Mouse (Mus musculus): ENCODE results near the gene Vars2. TPM values are rescaled to one million over a fixed set of nuclear protein-coding genes. Genes with fewer than 3 reads are reported as not detected.
A peak's percentile ranks its signal among the peaks of the same experiment; 100 is the strongest.

The Vars2 gene
- 10 to 100 TPM; 30.8 to 40.0 TPM for total RNA-seq (2021)
- long read RNA-seq, experiment 1, partial matches to known transcripts: 8 of 11 reads
- long read RNA-seq, experiment 1, other reads (novel, unspliced or antisense): 1 of 11 reads
- long read RNA-seq, experiment 2, full-length matches to known transcripts: 9 of 11 reads
- long read RNA-seq, experiment 2, partial matches to known transcripts: 2 of 11 reads
- long read RNA-seq, experiment 2, other reads (novel, unspliced or antisense): 0 of 11 reads

- DNase-seq: peak; percentile 96 to 97
These were observed at the start of gene Vars2 for GRCm38 (mm10) chr17:35667334-35668065. TSS of gene Vars2 (minus strand) at chr17:35667592.

DNA sequence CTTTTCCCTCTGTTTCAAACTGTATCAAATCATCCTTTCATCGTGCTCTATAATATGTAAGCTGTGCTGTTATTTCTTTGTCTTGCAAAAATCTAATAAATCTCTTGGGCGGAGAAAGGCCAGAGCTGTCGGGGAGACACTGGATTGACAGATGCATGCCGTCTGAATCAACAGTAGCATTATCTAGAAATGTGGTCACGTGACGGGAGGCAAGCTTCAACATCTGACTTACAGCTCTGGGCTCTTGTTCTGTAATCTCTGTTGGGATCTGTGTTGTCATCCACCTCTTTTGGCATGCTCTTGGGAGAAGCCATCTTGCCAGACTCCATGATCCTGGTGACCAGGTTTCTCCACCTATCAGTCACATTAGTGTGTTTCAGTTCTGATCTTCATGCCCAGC, 49.7 kb upstream of the Vars2 start:
- DNase-seq: no peak

DNA sequence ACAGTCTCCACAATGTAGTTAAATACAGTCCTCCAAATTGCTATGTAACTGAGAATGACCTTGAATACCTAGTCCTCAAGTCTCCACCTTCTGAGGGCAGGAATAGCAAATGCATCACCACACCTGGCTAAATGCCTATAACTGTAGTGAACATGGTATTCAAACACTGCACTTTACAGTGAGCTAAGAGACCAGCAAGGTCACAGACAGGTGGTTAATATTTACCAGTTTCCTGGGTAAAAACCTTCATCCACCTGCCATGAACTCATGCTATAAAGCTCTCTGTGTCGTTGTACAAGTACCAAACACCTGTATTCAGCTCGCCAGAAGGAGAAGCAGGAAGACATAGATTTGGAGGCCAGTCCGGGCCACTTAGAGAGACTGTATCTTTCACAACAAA, 48.7 kb upstream of the Vars2 start:
- no peak for DNase-seq

GRCm38 (mm10) chr17:35710705-35711347, 43.4 kb upstream of the Vars2 start:
- DNase-seq: peak; percentile 58 to 67

DNA sequence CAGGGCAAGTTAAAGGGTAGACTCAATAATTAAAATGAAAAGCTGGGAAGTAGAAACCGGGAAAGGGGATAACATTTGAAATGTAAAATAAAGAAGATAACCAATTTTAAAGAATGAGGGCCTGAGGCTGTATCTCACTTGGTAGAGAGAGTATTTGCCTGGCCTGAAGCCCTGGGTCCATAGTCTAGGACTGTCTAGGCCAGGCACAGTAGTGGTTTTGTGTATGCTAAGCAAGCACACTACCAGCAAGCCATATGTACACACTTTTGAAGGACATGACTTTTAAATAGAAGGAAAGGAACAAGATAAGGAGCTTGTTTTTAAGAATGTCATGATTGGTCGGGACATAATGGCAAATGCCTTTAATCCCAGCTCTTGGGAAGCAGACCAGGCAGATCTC, 41.2 kb upstream of the Vars2 start:
- DNase-seq: no peak

GRCm38 (mm10) chr17:35707929-35708328, 40.5 kb upstream of the Vars2 start:
- peak; percentile 54 to 59 for DNase-seq

- peak; percentile 56 to 70 for DNase-seq
These were observed 38.4 kb upstream of the Vars2 start for GRCm38 (mm10) chr17:35705836-35706235.

DNA sequence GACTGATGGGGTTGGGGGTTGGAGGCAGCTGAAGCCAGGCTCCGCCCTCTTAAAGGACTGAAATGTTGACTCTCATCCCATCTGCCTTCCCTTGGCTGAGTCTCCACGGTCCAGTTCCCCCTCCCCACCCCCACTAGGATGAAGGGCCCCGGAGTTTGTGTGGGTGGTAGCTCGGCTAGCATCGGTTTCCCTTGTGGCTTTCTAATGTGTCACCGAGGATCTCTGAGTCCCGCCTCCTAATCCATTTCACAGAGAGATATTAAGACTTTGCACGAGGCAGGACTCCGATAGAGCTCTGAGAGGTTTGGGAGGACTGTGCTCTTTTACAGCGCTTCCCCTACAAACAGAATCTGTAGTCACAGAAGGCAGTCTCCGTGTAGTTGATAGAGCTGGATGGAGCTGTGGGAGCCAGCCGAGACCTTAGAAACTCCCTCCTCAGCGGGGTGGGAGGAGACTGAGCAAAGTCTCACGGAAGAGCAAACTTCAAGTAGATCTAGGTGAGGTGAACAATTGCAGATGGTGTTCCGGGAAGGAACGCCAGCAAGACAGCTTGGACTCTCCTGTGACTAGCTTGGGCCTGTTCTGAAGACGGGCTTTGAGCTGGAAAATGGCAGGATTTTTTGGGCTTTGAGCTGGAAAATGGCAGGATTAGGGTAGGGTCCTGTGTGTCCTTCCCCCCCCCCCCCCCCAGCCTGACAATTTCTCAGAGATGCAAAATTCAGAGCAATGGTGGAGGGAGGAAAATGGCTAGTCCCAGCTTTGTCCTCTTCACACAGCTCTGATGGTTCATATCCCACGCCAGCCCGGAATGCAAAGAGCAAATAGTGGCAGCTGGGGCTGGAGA, 37.5 kb upstream of the Vars2 start, which contains the start of gene Ddr1:
Ddr1 (minus strand) TSS at position 1 of the 844 bp plus-strand sequence.
- peak in 1 of 2 experiments; percentile 42 for DNase-seq

DNA sequence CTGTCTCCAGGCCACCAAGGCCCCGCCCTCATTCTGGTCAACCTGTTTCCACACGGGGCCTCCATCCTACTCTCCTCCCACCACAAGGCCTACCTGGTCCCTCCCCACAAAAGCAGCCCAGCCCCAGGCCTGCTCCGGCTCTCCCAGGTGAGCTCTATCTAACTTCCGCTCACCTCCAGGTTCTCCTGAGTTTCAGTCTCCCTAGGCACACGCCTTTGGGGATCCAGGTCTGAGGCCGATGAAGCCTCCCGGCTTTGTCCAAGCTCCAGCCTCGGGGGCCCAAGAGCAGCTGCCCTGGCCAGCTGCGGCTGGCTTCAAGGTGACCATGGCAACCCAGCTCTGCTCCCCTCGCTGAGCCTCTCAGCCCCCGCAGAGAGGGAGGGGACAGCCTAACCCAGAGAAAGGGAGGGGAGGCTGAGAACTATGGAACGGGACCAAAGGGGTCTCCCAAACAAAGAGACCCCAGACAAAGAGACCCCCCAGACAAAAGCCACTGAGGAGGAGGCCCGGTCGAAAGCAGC, 36.4 kb upstream of the Vars2 start:
- no peak for DNase-seq

- DNase-seq: no peak
These were observed 35.7 kb upstream of the Vars2 start for GRCm38 (mm10) chr17:35703065-35703464.

DNA sequence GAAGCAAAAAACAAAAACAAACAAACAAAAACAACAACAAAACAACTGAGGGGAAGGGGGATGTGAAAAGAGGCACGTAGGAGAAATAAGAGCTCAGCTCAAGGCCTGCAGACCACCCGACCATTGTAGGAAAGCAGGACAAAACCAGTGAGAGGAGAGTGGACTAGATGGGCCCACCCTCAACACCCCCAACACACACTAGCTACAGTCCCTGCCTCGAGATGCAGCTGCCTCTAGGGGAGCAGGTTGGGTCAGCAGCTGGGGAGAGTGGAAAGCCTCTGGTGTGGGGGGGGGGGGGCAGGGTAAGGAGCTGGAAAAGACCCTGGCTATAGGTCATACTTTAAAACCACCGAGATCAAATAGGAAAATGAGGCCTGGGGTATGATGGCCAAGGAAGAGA, 35.2 kb upstream of the Vars2 start:
- DNase-seq: no peak

DNA sequence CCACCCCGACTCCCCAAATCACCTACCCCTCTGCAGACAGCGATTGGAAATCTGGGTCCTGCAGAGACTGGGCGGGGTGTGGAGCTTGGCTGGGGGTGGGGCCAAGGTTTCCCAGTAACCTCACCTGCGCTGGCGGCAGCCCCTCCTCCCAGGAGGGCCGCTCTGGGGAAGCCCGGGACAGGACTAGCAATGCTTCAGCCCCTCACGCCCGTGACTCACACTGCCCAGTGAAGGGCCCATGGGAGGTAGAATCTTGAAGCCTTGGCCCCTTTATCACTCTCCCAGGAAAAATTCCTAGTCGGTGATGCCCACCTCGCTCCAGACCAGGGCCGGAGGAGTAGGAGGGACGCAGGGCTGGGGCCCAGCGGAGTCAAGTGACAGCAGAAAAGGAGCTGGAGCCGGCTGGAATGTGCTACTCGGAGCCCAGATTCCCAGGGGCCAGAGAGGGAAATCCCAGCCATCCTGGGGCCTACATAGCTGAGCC, 34.6 kb upstream of the Vars2 start:
- DNase-seq: peak in 1 of 2 experiments; percentile 29

DNA sequence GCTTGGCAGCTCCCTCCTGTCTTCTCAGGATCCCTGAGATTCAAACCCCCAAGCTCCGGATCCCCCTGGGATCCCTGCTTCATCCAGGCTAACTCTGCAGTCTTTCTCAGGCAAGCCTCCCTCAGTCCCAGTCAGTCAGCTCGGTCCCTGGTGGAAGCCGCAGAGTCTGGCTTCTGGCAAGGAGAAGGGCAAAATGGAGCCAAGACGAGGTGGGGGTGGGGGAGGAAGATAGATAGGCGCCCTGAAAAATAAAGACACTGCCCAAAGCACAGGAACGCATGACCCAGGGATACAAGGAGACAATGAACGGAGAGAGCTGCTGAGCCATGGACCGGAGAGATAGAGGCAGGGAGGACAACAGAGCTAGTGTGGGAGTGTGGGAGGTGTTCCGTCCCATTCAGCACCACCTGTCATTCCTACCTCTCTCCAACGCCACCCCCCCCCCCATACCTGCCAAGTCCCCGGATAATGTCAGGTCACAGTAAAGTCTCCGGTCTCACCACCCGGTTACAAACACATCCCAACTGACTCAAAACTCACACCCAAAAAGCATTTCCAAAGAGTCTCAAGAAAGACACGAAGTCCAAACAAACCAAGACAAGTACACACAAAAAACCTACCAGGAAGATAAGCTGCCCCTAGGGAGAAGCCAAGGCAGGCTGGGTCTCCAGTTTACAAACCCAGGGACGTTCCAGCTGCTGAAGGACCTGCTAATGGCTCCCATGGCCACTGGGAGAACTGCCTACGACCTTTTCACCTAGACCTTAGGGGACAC, 34.0 kb upstream of the Vars2 start:
- peak in 1 of 2 experiments; percentile 29 for DNase-seq

GRCm38 (mm10) chr17:35700371-35700961, 33.1 kb upstream of the Vars2 start:
- DNase-seq: peak; percentile 85 to 90

- peak; percentile 88 to 89 for DNase-seq
These were observed 32.5 kb upstream of the Vars2 start for GRCm38 (mm10) chr17:35699919-35700318.

DNA sequence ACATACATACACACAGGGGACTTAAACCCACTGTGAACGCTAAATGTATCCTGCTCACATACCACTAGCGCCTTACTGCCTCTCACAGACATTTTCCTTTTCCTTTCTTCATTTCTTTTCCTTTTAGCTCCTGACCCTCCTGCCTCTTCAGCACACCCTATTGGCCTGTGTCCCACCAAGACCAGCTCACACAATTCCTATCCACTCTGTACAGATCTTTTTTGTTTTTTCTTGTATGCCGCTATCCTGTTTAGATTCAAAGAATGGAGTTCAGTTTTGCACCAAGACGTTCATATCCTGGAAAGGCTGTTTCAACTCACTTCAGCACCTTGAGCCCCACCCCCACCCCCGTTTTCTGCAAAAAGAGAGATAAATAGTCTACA, 31.1 kb upstream of the Vars2 start:
- no peak for DNase-seq

GRCm38 (mm10) chr17:35697759-35698500, 30.5 kb upstream of the Vars2 start:
- DNase-seq: peak; percentile 63 to 74

GRCm38 (mm10) chr17:35697429-35697758, 30.0 kb upstream of the Vars2 start:
- DNase-seq: no peak

GRCm38 (mm10) chr17:35696691-35697090, 29.3 kb upstream of the Vars2 start:
- no peak for DNase-seq

DNA sequence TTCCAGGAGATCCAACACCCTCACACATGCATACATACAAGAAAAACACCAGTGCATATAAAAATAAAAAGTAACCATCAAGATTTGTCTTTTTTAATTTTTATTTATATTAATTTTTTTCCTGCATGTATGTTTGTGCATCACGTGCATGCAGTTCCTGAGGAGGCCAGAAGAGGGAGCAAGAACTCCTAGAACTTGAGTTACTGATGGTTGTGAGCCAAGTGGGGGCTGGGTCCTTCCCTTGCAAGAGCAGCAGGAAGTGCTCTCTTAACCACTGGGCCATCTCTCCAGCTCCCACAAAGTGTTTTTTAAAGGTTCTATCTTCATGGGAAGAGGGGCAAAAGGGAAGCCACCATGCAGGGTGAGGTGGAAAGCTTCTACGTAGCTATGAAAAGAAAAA, 27.9 kb upstream of the Vars2 start:
- DNase-seq: no peak
